Mouse (Mus musculus): ENCODE measurements around the gene Fam117b. TPM values are rescaled to one million over a fixed set of nuclear protein-coding genes. Genes with fewer than 3 reads are reported as not detected.
A peak's percentile ranks its signal among the peaks of the same experiment; 100 is the strongest.

Gene Fam117b
- polyA plus RNA-seq, 1 experiment, result 11.5 TPM

GRCm38 (mm10) chr1:59913869-59914225, 1.0 kb downstream of the Fam117b start:
- H3K27ac ChIP-seq (ENCODE audit: insufficient read depth, low read depth, low read length), result peak overlapping the region; percentile 74; the same call in 1 of the 2 replicates
- 3% methylated on average over 12 of the region's 12 CpGs for WGBS
- no peak for DNase-seq
- H3K4me3 ChIP-seq (ENCODE audit: insufficient read depth, low read depth, low read length), result peak overlapping the region; percentile 80
- H3K36me3 ChIP-seq (ENCODE audit: control insufficient read depth, insufficient read depth, low read length), result no peaks in the 10 kb centered on the region
- TF ChIP-seq CTCF (conservative IDR thresholded peaks at IDR 0.05; ENCODE audit: insufficient read depth, insufficient read length, low read depth, low read length) (no peak), POLR2A (IDR thresholded peaks at IDR 0.05; ENCODE audit: low read depth, low read length) (no peak)
- no peaks in the 10 kb centered on the region for H3K27me3 ChIP-seq (replicated peaks; ENCODE audit: control insufficient read depth, insufficient read depth, low read length)
- H3K4me1 ChIP-seq (ENCODE audit: control insufficient read depth, insufficient read depth, low read length), result peaks cover 10% of the 10 kb centered on the region; the same call in 1 of the 2 replicates

DNA sequence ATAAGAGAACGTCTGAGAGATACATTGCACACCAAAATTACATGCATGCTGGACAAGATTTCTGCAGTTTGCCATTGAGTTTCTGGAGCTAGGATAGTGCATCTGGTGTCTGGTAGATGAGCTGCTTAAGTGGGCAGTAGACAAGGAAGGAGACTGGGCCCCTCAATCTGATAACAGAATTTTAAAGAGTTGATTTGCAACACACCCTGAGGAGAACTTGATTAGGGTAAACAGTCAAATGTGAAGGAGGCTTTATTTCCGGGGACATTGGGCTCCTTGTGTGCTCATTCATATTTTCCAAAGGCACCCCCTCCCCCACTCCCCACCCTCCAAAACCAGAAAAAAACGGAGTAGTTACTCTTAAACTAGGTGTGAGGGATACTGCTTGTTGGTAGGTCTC, 2.0 kb downstream of the Fam117b start:
- no peak for TF ChIP-seq CTCF (conservative IDR thresholded peaks at IDR 0.05; ENCODE audit: insufficient read depth, insufficient read length, low read depth, low read length)
- no peak for TF ChIP-seq POLR2A (IDR thresholded peaks at IDR 0.05; ENCODE audit: low read depth, low read length)
- no peaks in the 10 kb centered on the region for H3K27me3 ChIP-seq (replicated peaks; ENCODE audit: control insufficient read depth, insufficient read depth, low read length)
- H3K36me3 ChIP-seq (ENCODE audit: control insufficient read depth, insufficient read depth, low read length), result no peaks in the 10 kb centered on the region
- H3K4me1 ChIP-seq (ENCODE audit: control insufficient read depth, insufficient read depth, low read length), result peaks cover 10% of the 10 kb centered on the region; the same call in 1 of the 2 replicates
- peak overlapping the region; percentile 80 for H3K4me3 ChIP-seq (ENCODE audit: insufficient read depth, low read depth, low read length)
- DNase-seq, result no peak
- WGBS, result 26% methylated on average over 3 of the region's 3 CpGs
- H3K27ac ChIP-seq (ENCODE audit: insufficient read depth, low read depth, low read length), result peak overlapping the region; percentile 74

- Histone ChIP-seq H3K4me3 (ENCODE audit: insufficient read depth, low read depth, low read length) (peak overlapping the region; percentile 5), H3K27ac (ENCODE audit: insufficient read depth, low read depth, low read length) (peak overlapping the region; percentile 62), H3K36me3 (ENCODE audit: control insufficient read depth, insufficient read depth, low read length) (no peaks in the 10 kb centered on the region), H3K27me3 (replicated peaks; ENCODE audit: control insufficient read depth, insufficient read depth, low read length) (no peaks in the 10 kb centered on the region), H3K4me1 (ENCODE audit: control insufficient read depth, insufficient read depth, low read length) (peaks cover 11% of the 10 kb centered on the region; the same call in 1 of the 2 replicates)
- 24% methylated on average over 10 of the region's 10 CpGs for WGBS
- peak; percentile 54 for DNase-seq
- TF ChIP-seq CTCF (conservative IDR thresholded peaks at IDR 0.05; ENCODE audit: insufficient read depth, insufficient read length, low read depth, low read length) (no peak), POLR2A (IDR thresholded peaks at IDR 0.05; ENCODE audit: low read depth, low read length) (no peak)
These were observed 3.2 kb downstream of the Fam117b start for GRCm38 (mm10) chr1:59915843-59916610.

GRCm38 (mm10) chr1:59917401-59917800, 4.6 kb downstream of the Fam117b start:
- TF ChIP-seq POLR2A (IDR thresholded peaks at IDR 0.05; ENCODE audit: low read depth, low read length) (no peak), CTCF (conservative IDR thresholded peaks at IDR 0.05; ENCODE audit: insufficient read depth, insufficient read length, low read depth, low read length) (no peak)
- no peak overlapping the region for H3K27ac ChIP-seq (ENCODE audit: insufficient read depth, low read depth, low read length)
- H3K4me1 ChIP-seq (ENCODE audit: control insufficient read depth, insufficient read depth, low read length), result peaks cover 13% of the 10 kb centered on the region; the same call in 1 of the 2 replicates
- 73% methylated on average over 3 of the region's 3 CpGs for WGBS
- no peaks in the 10 kb centered on the region for H3K27me3 ChIP-seq (replicated peaks; ENCODE audit: control insufficient read depth, insufficient read depth, low read length)
- no peaks in the 10 kb centered on the region for H3K36me3 ChIP-seq (ENCODE audit: control insufficient read depth, insufficient read depth, low read length)
- no peak overlapping the region for H3K4me3 ChIP-seq (ENCODE audit: insufficient read depth, low read depth, low read length)
- DNase-seq, result no peak

DNA sequence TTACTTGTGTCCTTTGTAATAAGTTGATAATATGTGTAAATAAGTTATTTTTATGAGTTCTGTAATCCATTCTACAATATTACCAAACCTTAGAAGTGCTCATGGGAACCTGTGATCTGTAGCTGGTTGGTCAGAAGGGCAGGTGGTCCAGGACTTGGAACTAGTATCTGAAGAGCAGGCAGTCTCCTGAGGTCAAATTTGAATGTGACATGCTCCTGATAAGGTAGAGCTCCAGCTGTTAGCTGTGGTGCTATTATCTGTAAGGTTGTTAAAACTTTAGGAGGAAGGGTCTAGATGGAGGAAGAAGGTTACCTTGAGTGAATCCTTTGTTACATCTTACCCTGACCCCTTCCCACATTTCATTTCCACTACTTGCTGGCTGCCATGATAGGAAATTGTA, 5.3 kb downstream of the Fam117b start:
- Histone ChIP-seq H3K4me1 (ENCODE audit: control insufficient read depth, insufficient read depth, low read length) (peaks cover 13% of the 10 kb centered on the region; the same call in 1 of the 2 replicates), H3K36me3 (ENCODE audit: control insufficient read depth, insufficient read depth, low read length) (no peaks in the 10 kb centered on the region), H3K27me3 (replicated peaks; ENCODE audit: control insufficient read depth, insufficient read depth, low read length) (no peaks in the 10 kb centered on the region), H3K4me3 (ENCODE audit: insufficient read depth, low read depth, low read length) (no peak overlapping the region), H3K27ac (ENCODE audit: insufficient read depth, low read depth, low read length) (no peak overlapping the region)
- DNase-seq, result no peak
- TF ChIP-seq POLR2A (IDR thresholded peaks at IDR 0.05; ENCODE audit: low read depth, low read length) (no peak), CTCF (conservative IDR thresholded peaks at IDR 0.05; ENCODE audit: insufficient read depth, insufficient read length, low read depth, low read length) (no peak)

- no peak overlapping the region for H3K27ac ChIP-seq (ENCODE audit: insufficient read depth, low read depth, low read length)
- WGBS, result 49% methylated on average over 1 of the region's 1 CpGs
These were observed 10.4 kb downstream of the Fam117b start for GRCm38 (mm10) chr1:59923201-59923600.

DNA sequence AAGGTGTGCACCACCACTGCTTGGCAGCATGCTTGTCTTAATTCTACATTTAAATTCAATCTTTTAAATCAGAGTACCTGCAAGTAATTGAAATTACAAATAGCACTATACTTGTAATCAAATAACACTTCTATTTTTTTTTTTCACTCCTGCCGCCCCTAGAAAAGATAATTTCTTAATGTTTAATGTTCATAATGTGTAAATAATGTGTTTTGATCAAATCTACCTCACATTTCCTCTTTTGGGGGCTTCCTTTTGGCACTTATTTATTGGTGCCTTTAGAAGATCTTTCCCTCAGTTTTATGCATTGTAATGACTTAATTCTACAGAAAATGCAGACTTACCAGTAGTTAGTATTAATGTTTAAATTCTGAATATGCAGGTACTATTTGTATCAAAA, 10.9 kb downstream of the Fam117b start:
- H3K4me3 ChIP-seq (ENCODE audit: insufficient read depth, low read depth, low read length), result no peak overlapping the region
- 70% methylated on average over 1 of the region's 1 CpGs for WGBS
- TF ChIP-seq POLR2A (IDR thresholded peaks at IDR 0.05; ENCODE audit: low read depth, low read length) (no peak), CTCF (conservative IDR thresholded peaks at IDR 0.05; ENCODE audit: insufficient read depth, insufficient read length, low read depth, low read length) (no peak)
- DNase-seq, result no peak
- H3K4me1 ChIP-seq (ENCODE audit: control insufficient read depth, insufficient read depth, low read length), result peaks cover 6% of the 10 kb centered on the region
- H3K36me3 ChIP-seq (ENCODE audit: control insufficient read depth, insufficient read depth, low read length), result no peaks in the 10 kb centered on the region
- no peak overlapping the region for H3K27ac ChIP-seq (ENCODE audit: insufficient read depth, low read depth, low read length)
- no peaks in the 10 kb centered on the region for H3K27me3 ChIP-seq (replicated peaks; ENCODE audit: control insufficient read depth, insufficient read depth, low read length)

More at GRCm38 (mm10) chr1:59923201-59923600, 10.4 kb downstream of the Fam117b start:
- Histone ChIP-seq H3K4me1 (ENCODE audit: control insufficient read depth, insufficient read depth, low read length) (peaks cover 6% of the 10 kb centered on the region), H3K27me3 (replicated peaks; ENCODE audit: control insufficient read depth, insufficient read depth, low read length) (no peaks in the 10 kb centered on the region), H3K36me3 (ENCODE audit: control insufficient read depth, insufficient read depth, low read length) (no peaks in the 10 kb centered on the region), H3K4me3 (ENCODE audit: insufficient read depth, low read depth, low read length) (no peak overlapping the region)
- DNase-seq, result peak; percentile 63
- no peak for TF ChIP-seq CTCF (conservative IDR thresholded peaks at IDR 0.05; ENCODE audit: insufficient read depth, insufficient read length, low read depth, low read length)
- no peak for TF ChIP-seq POLR2A (IDR thresholded peaks at IDR 0.05; ENCODE audit: low read depth, low read length)
